ENCODE assay signal across 8 mouse cellular contexts in genomic region chr1:81316403-81316994, GRCm38 (mm10).
DNase-seq lines count a peak whose midpoint lies in the region.

No protein-coding gene starts in this region.

- DNase-seq in B cell, adult 2 months = peak; percentile 73
- peak; percentile 50 to 68 for DNase-seq in adrenal gland, adult 18-20 months (ENCODE audit: low spot score in 2 of 2)
- DNase-seq in embryo, embryonic 10.5 days (ENCODE audit: low spot score) = peak; percentile 86
- DNase-seq in gastrocnemius, postnatal 4 days (ENCODE audit: low spot score in 2 of 2) = peak; percentile 55 to 80
- DNase-seq in kidney, postnatal 36 days = peak; percentile 38 to 82
- DNase-seq in lung, adult 18-20 months = peak; percentile 25 to 46
- DNase-seq in ovary, postnatal 10 days (ENCODE audit: low spot score) = peak; percentile 58
- DNase-seq in urinary bladder, postnatal 10 days (ENCODE audit: low spot score) = peak; percentile 42

Comparison
In these comparisons a context has a peak if more than half of its experiments do, and no peak if none do; other contexts are left out.
1. Peak in every context shown above with its lines: DNase-seq.
2. DNase-seq: peak in every context shown above with its lines; median percentile 86 in embryo, embryonic 10.5 days; 73 in B cell, adult 2 months; 68 in gastrocnemius, postnatal 4 days; 60 in kidney, postnatal 36 days; 59 in adrenal gland, adult 18-20 months; 58 in ovary, postnatal 10 days; 42 in urinary bladder, postnatal 10 days; 36 in lung, adult 18-20 months.